Mouse (Mus musculus) E14TG2a.4 (cell line): Measurements from ENCODE around the gene Oprm1.

Experiments used
- H3K27me3 ChIP-seq: 2 replicates; pipeline ENCODE4 v1.6.1; 2014; ENCODE audit warnings: low read length, control low read depth; ENCODE audit not compliant: insufficient read depth
- H3K36me3 ChIP-seq: 2 replicates; pipeline ENCODE4 v1.6.1; 2014; ENCODE audit warnings: low read length, control low read depth; ENCODE audit not compliant: insufficient read depth
- H3K4me1 ChIP-seq: replicated peaks from 2 replicates; pipeline ENCODE4 v1.6.1; 2014; ENCODE audit warnings: low read depth, low read length, control low read depth
- H3K4me3 ChIP-seq: replicated peaks from 2 replicates; pipeline ENCODE4 v1.5.1; 2014; ENCODE audit warnings: mild to moderate bottlenecking, low read length
- H3K9me3 ChIP-seq: 2 replicates; pipeline ENCODE4 v1.6.1; 2014; ENCODE audit warnings: low read length, control low read depth
- CTCF ChIP-seq: conservative IDR thresholded peaks from 2 replicates; pipeline ENCODE4 v1.5.1; 2014; ENCODE audit warnings: low read length
- NANOG ChIP-seq: IDR thresholded peaks from 2 replicates; pipeline ENCODE4 v1.6.1; 2014; ENCODE audit warnings: borderline replicate concordance, low read length, mixed read lengths
- POU5F1 ChIP-seq: IDR thresholded peaks from 2 replicates; pipeline ENCODE4 v1.6.1; 2014; ENCODE audit warnings: low read length, borderline replicate concordance

Oprm1 gene

DNA sequence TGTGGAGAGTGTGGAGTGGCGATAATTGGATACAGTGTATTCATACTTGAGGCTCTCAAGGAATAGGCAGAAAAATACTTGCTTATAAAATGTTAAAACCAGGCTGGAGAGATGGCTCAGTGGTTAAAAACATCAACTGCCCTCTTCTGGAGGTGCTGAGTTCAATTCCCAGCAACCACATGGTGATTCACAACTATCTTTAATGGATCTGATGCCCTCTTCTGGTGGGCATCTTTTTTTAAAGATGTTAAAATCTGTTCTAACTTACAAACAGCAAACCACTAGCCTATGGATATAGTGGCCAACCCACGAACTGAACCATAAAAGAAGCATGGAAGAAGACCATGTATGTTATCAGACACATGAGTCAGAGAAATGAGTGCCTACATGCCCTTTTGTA is 310.8 kb downstream of the Oprm1 start:
- Histone ChIP-seq H3K36me3 (no peaks in the 10 kb centered on the region), H3K4me3 (no peak overlapping the region), H3K4me1 (no peaks in the 10 kb centered on the region), H3K27me3 (no peaks in the 10 kb centered on the region), H3K9me3 (no peaks in the 10 kb centered on the region)
- TF ChIP-seq CTCF: no peak
- TF ChIP-seq NANOG: no peak
- no peak for TF ChIP-seq POU5F1

DNA sequence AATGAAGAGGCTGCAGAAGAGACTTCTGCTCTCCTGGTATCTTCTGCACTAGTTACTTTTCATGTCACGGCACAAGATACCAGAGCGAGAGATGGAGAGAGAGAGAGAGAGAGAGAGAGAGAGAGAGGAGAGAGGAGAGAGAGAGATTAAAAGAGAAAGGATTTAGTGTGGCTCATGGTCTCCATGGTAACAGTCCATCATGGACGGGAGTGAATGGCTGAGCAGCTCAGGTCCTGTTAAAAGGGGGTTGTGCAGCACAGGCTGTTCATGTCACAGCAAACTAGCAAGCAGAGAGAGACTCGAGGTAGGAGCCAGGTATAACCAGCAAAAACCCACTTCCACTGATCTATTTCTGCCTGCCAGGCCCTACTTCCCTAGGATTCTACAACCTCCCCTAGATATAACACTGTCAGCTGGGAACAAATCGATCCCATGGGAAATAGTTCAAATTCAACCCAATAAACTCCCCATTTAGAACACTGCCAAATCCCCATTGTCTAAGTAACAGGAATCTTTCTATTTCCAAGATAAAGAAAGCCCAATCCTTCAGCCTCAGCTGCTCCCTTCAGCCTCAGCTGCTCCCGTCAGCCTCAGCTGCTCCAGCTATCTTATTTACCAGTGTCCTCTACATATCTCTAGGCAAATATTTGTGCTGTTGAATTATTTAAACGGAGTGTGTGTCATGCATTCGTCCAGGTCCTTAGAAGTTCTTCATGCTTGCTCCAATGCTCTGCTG is 312.0 kb downstream of the Oprm1 start:
- no peaks in the 10 kb centered on the region for H3K36me3 ChIP-seq
- no peak overlapping the region for H3K4me3 ChIP-seq
- no peak for TF ChIP-seq CTCF
- no peak for TF ChIP-seq NANOG
- TF ChIP-seq POU5F1: no peak
- H3K4me1 ChIP-seq: no peaks in the 10 kb centered on the region
- H3K27me3 ChIP-seq: no peaks in the 10 kb centered on the region
- no peaks in the 10 kb centered on the region for H3K9me3 ChIP-seq

DNA sequence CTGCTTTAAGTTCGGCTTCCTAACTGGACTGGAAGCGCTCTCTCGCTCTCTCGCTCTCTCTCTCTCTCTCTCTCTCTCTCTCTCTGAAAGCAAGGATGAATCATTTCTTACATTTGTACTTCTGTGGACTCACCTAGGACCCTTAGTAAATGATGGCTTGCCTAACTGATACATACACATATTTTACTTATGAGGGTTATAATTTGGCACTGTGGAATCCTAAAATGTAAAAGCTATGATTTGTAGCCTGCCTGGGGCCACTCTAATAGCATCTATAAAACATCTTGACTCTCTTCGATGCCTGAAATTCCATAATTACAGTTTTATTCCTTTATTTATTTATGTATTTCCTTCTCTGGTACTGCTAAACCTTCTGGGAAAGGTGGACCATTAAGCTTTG is 312.6 kb downstream of the Oprm1 start:
- H3K4me3 ChIP-seq: no peak overlapping the region
- no peak for TF ChIP-seq CTCF
- TF ChIP-seq NANOG: no peak
- no peak for TF ChIP-seq POU5F1
- H3K27me3 ChIP-seq: no peaks in the 10 kb centered on the region
- no peaks in the 10 kb centered on the region for H3K9me3 ChIP-seq
- no peaks in the 10 kb centered on the region for H3K4me1 ChIP-seq
- no peaks in the 10 kb centered on the region for H3K36me3 ChIP-seq

DNA sequence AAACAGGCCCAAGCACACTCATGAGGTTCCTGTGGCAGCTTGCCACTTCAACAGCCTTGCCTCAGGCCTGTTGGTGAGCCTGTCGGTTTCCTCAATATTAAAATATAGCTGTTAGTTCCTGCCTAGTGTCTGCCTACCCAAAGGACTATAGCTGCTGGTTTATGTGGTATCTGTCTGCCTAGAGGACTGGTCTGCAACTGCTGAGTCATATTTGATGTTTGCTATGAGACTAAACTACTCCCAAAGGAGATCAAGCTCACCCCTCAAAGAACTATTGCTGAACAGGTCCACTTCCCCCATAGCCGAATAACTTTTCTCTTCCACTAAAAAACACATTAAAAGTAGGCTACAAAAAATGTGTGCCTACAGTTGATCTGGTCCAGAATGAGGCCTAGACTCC is 315.9 kb downstream of the Oprm1 start:
- TF ChIP-seq NANOG (no peak), CTCF (no peak), POU5F1 (no peak)
- H3K27me3 ChIP-seq: no peaks in the 10 kb centered on the region
- no peaks in the 10 kb centered on the region; the same call in 1 of the 2 replicates for H3K4me1 ChIP-seq
- no peaks in the 10 kb centered on the region for H3K9me3 ChIP-seq
- no peaks in the 10 kb centered on the region for H3K36me3 ChIP-seq
- no peak overlapping the region for H3K4me3 ChIP-seq

DNA sequence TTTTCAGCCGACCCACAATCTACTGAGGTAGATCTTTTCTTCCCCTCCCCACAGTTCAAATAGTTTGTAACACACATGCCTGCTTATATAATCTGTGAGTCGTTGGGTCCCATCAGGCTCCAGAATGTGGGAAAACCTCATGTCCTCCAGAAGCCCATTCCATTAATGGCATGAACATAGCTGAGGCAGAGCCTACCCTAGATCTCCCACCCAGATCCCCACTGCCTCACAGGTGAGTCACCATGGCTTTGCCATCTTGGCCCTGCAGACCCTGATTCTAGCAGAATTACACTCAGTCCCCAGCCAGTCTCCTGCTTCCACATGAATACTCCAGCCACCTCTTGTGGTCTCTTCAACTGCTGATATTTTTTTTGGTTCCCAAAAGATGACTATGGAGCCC is 317.4 kb downstream of the Oprm1 start:
- Histone ChIP-seq H3K9me3 (no peaks in the 10 kb centered on the region), H3K36me3 (no peaks in the 10 kb centered on the region), H3K4me3 (no peak overlapping the region), H3K27me3 (no peaks in the 10 kb centered on the region), H3K4me1 (no peaks in the 10 kb centered on the region; the same call in 1 of the 2 replicates)
- TF ChIP-seq CTCF (no peak), NANOG (no peak), POU5F1 (no peak)

DNA sequence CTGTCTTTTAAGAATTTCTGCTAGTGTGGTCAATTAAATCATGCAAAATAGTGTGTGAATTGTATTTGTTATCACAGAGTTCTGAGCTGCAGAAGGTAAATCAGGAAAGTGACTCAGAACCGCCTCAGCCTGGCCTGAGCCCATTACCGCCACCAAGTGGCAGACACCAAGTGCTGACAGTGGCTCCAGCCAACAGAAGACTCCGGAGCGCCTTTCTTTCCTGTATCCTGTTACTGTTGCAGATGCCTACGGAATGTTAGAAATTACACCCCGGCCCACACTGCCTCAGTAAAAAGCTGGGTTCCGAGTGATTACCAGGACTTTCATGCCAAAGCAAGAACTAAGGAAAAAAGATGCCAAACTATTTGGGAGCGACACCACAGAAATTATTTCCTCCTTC is 317.9 kb downstream of the Oprm1 start:
- H3K9me3 ChIP-seq: no peaks in the 10 kb centered on the region
- TF ChIP-seq CTCF (peak; percentile 76), POU5F1 (no peak), NANOG (no peak)
- H3K36me3 ChIP-seq: no peaks in the 10 kb centered on the region
- H3K4me1 ChIP-seq: no peaks in the 10 kb centered on the region; the same call in 1 of the 2 replicates
- no peaks in the 10 kb centered on the region for H3K27me3 ChIP-seq
- no peak overlapping the region for H3K4me3 ChIP-seq

DNA sequence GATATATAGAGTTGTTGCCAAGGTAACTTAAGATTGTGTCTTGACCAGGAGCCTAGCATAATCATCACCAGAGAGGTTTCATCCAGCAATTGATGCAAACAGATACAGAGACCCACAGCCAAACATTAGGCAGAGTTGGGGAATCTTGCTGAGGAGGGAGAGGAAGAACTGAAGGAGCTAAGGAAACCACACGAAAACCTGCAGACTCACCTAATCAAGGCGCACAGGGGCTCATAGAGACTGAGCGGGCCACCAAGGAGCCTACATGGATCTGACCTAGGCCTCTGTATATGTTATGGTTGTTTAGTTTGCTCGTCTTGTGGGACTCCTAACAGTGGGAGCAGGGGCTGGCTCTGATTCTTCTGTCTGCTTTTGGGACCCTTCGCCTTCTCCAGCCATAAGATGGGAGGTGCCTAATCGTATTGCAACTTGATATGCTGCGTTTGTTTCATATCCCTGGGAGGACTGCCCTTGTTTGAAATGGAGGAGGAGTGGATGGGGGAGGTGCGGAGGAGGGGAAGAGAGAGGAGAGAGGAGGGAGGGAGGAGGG is 318.4 kb downstream of the Oprm1 start:
- no peaks in the 10 kb centered on the region for H3K9me3 ChIP-seq
- no peaks in the 10 kb centered on the region for H3K36me3 ChIP-seq
- H3K27me3 ChIP-seq: no peaks in the 10 kb centered on the region
- no peak for TF ChIP-seq NANOG
- no peak for TF ChIP-seq CTCF
- TF ChIP-seq POU5F1: no peak
- no peaks in the 10 kb centered on the region; the same call in 1 of the 2 replicates for H3K4me1 ChIP-seq
- H3K4me3 ChIP-seq: no peak overlapping the region

DNA sequence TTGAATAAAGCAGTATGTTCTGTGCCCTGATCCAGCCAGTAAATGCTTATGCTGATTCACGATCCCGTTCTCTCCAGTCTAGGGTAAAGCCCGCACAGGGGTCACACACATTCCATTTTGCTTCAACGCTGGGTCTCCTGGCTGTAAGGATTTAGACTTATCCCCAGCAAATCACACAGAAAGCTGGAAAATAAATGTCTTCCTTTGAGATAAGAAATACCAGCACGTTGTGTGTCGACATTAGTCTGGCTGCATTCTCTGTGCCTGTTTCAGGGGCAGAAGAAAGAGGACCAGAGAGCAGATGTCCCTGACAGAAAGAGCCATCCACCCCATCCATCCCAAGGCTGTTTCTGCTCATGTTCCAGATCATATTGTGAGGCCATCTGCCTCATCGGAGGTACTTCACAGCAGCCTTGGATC is 319.1 kb downstream of the Oprm1 start:
- Histone ChIP-seq H3K36me3 (no peaks in the 10 kb centered on the region), H3K4me1 (no peaks in the 10 kb centered on the region; the same call in 1 of the 2 replicates), H3K27me3 (no peaks in the 10 kb centered on the region), H3K4me3 (no peak overlapping the region), H3K9me3 (no peaks in the 10 kb centered on the region)
- TF ChIP-seq CTCF: no peak
- no peak for TF ChIP-seq POU5F1
- no peak for TF ChIP-seq NANOG

DNA sequence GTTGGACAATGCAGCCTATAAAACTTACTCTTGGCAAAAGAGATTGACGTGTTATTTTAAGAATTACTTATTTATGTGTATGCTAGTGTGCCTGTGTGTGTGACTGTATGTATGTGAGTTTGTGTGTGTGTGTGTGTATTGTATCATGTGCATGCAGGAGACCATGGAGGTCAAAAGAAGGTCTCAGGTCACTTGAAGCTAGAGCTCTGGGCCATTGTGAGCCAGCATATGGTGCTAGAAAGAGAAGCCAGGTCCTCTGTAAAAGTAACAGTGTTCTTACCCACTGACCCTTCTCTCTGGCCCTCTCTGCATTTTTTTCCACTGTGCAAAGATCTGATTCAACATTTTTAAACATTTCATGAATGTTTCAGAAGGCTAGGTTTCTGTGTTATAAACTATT is 319.7 kb downstream of the Oprm1 start:
- no peaks in the 10 kb centered on the region for H3K27me3 ChIP-seq
- no peaks in the 10 kb centered on the region; the same call in 1 of the 2 replicates for H3K4me1 ChIP-seq
- no peak overlapping the region for H3K4me3 ChIP-seq
- no peaks in the 10 kb centered on the region for H3K36me3 ChIP-seq
- TF ChIP-seq NANOG (no peak), POU5F1 (no peak), CTCF (no peak)
- no peaks in the 10 kb centered on the region for H3K9me3 ChIP-seq
